Mouse (Mus musculus): Measurements from ENCODE around the gene Cdh3. TPM values are rescaled to one million over a fixed set of nuclear protein-coding genes. Genes with fewer than 3 reads are reported as not detected.
A peak's percentile ranks its signal among the peaks of the same experiment; 100 is the strongest.
"Not testable (repeated sequence)": the region's sequence is repeated elsewhere in the genome, so short reads cannot be mapped to it uniquely, and the experiment has no call there.

The Cdh3 gene
- polyA plus RNA-seq, 1 experiment from 2014 or later: 17.1 TPM

DNA sequence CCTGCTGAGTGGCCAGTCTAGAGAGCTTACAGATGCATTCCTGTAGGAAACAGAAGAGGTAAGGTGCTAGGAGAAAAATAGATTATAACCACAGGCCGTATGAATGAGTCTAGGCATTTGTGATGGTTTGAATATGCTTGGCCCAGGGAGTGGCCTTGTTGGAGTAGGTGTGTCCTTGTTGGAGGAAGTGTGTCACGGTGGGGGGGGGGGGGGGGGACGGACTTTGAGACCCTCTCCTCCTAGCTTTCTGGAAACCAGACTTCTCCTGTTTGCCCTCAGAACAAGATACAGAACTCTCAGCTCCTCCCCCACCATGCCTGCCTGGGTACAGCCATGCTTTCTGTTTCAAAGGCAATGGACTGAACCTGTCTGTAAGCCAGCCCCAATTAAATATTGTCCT is 81.8 kb downstream of the Cdh3 start:
- Histone ChIP-seq H3K27me3 (no peaks in the 10 kb centered on the region), H3K36me3 (no peaks in the 10 kb centered on the region), H3K4me3 (no peak overlapping the region), H3K4me1 (replicated peaks) (0 out of 2 replicates have a peak, but pooled peaks cover 4% of the 10 kb centered on the region), H3K9ac (no peak overlapping the region), H3K9me3 (replicated peaks) (no peaks in the 10 kb centered on the region), H3K27ac (no peak overlapping the region), H3K4me2 (no peak overlapping the region)
- WGBS: 50% methylated on average over 3 of the region's 3 CpGs
- ATAC-seq (replicated peaks; ENCODE audit: insufficient number of reproducible peaks, insufficient read depth, low FRiP score, low read depth): no peak

DNA sequence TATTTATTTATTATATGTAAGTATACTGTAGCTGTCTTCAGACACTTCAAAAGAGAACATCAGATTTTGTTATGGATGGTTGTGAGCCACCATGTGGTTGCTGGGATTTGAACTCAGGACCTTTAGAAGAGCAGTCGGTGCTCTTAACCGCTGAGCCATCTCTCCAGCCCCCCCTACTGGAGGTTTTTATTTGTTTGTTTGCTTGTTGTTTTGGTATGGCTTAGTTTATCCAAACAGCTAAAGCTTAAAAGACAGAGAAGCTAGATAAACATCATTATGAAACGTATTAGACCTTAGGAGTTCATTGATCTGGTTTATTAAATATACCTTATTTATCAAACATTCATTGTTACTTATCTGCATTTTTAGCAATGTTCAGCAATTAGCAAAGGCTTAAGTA is 84.9 kb downstream of the Cdh3 start:
- H3K4me1 ChIP-seq (replicated peaks); H3K9ac ChIP-seq; ATAC-seq (replicated peaks; ENCODE audit: insufficient number of reproducible peaks, insufficient read depth, low FRiP score, low read depth); H3K27ac ChIP-seq; H3K4me2 ChIP-seq; H3K9me3 ChIP-seq (replicated peaks); H3K36me3 ChIP-seq; H3K4me3 ChIP-seq; H3K27me3 ChIP-seq: not testable (repeated sequence)
- 85% methylated on average over 3 of the region's 3 CpGs for WGBS

DNA sequence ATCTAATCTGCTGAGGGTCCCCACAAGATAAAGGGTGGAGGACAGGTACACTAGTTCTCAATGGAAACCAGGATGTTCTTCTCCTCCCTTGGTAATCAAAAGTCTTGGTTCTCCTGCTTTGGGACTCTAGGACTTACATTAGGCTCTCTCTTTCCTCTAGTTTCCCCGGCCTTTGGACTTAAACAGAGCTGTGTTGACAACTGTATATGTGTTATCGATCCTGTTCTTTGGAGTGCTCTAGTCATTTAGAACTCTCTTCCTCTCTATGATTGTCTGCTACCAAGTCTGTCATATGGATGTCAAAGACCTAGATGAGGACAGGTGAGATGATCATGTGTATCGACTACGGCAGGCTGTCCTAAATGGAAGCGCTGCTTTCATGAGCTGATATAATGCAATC is 86.4 kb downstream of the Cdh3 start:
- Histone ChIP-seq H3K36me3 (no peaks in the 10 kb centered on the region), H3K27ac (no peak overlapping the region), H3K9ac (no peak overlapping the region), H3K9me3 (replicated peaks) (no peaks in the 10 kb centered on the region), H3K4me3 (no peak overlapping the region), H3K4me2 (no peak overlapping the region), H3K4me1 (replicated peaks) (no peaks in the 10 kb centered on the region), H3K27me3 (0 out of 2 replicates have a peak, but pooled peaks cover 11% of the 10 kb centered on the region)
- no peak for ATAC-seq (replicated peaks; ENCODE audit: insufficient number of reproducible peaks, insufficient read depth, low FRiP score, low read depth)
- 93% methylated on average over 5 of the region's 5 CpGs for WGBS

DNA sequence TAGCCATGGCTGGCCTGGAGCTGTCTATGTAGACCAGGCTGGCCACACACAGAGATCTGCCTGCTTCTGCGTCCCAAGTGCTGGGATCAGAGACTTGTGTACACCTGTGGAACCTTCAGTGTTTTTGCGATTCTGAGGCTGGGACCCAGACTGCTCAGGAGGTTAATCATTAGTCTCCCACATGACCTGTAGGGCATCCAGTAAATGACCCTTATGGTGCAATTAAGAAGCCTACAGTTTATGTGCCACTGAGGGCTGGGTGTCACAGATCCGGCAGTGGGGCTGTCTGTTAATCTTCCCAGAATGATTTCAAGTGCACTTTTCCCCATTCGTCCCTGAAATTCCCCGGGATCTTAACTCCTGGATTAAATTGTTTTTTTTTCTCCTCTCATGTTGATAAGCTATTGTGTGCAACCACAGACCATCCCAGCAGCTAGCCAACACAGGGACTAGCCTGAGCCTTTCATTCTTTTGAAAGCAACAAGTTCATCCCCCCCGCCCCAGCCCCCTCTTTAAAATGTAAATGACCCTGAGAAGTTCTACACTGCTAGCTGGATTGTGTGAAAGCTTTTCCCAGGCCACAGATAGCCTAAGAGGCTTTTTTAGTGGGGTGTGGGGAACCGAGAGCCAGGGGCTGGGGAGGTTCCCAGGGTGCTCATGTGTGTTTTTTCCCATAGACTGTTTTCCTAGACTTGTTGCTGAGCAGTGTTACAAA is 88.7 kb downstream of the Cdh3 start:
- Histone ChIP-seq H3K36me3 (no peaks in the 10 kb centered on the region), H3K27me3 (peaks cover 34% of the 10 kb centered on the region), H3K27ac (no peak overlapping the region), H3K9me3 (replicated peaks) (no peaks in the 10 kb centered on the region), H3K4me3 (no peak overlapping the region), H3K4me2 (no peak overlapping the region), H3K4me1 (replicated peaks) (peaks cover 17% of the 10 kb centered on the region), H3K9ac (no peak overlapping the region)
- WGBS: 38% methylated on average over 7 of the region's 7 CpGs
- no peak for ATAC-seq (replicated peaks; ENCODE audit: insufficient number of reproducible peaks, insufficient read depth, low FRiP score, low read depth)

DNA sequence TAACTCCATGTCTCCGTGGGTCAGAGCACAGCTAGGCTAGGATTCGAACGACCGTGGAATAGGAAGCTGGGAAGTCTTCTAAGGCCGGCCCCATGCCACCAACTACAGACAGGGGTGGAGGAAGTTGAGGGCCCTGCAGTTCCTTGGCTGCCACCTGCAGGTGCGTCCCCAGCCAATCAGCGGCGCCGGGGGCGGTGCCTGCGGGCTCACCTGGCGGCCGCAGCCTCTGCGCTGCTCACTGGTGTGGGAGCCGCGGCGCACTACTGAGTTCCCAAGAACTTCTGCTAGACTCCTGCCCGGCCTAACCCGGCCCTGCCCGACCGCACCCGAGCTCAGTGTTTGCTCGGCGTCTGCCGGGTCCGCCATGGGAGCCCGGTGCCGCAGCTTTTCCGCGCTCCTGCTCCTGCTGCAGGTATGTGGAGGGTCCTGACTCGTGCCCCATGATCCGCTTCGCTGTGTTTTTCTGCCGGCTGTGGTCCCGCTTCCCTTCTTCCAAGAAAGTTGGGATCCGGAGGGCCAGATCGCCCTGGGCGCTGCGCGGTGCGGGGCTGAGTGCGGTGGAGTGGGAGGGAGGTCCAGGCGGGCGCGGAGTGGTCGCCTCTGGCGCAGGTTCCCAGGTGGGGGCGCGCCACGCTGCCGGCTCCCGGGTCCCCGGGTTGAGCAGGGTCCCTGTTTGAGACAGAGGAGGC is 92.6 kb downstream of the Cdh3 start, which contains the start of gene Cdh1:
TSS of gene Cdh1 (plus strand) at position 221 of the 689 bp plus-strand sequence.
- under 1% methylated on average over 53 of the region's 53 CpGs for WGBS
- H3K4me2 ChIP-seq: peak within 1 kb of the TSS; percentile 95
- peak within 1 kb of the TSS; percentile 49 for H3K9ac ChIP-seq
- H3K9me3 ChIP-seq (replicated peaks): no peaks in the 10 kb centered on the region
- H3K4me3 ChIP-seq: peak within 1 kb of the TSS; percentile 58
- no peak within 1 kb of the TSS for H3K27ac ChIP-seq
- ATAC-seq (replicated peaks; ENCODE audit: insufficient number of reproducible peaks, insufficient read depth, low FRiP score, low read depth): peak; percentile 44; the same call in 1 of the 2 replicates
- peaks cover 19% of the 10 kb centered on the region for H3K4me1 ChIP-seq (replicated peaks)
- no peaks in the 10 kb centered on the region for H3K36me3 ChIP-seq
- peaks cover 64% of the 10 kb centered on the region for H3K27me3 ChIP-seq

DNA sequence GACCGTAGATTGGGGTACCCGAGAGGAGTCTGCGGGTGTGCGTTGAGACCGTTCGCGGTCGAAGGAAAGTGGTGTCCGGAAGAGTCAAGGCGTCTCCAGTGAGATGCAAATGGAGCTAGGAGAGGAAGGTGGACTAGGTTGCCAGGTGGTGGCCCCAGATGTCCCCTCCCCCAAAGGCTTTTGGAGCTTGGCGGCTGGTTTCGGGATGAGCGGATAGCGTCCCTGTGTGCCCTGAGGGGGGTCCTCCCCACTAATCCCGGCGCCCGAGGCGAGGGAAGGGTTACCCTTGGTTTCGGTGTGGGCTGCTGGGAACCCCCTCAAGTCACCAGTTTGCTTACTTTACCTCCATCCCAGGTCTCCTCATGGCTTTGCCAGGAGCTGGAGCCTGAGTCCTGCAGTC is 93.2 kb downstream of the Cdh3 start:
- ATAC-seq (replicated peaks; ENCODE audit: insufficient number of reproducible peaks, insufficient read depth, low FRiP score, low read depth): no peak
- H3K4me3 ChIP-seq: peak overlapping the region; percentile 58
- peak overlapping the region; percentile 95 for H3K4me2 ChIP-seq
- H3K9ac ChIP-seq: no peak overlapping the region
- peaks cover 19% of the 10 kb centered on the region for H3K4me1 ChIP-seq (replicated peaks)
- H3K27ac ChIP-seq: no peak overlapping the region
- no peaks in the 10 kb centered on the region for H3K9me3 ChIP-seq (replicated peaks)
- WGBS: 3% methylated on average over 19 of the region's 19 CpGs
- H3K36me3 ChIP-seq: no peaks in the 10 kb centered on the region
- H3K27me3 ChIP-seq: peaks cover 64% of the 10 kb centered on the region

DNA sequence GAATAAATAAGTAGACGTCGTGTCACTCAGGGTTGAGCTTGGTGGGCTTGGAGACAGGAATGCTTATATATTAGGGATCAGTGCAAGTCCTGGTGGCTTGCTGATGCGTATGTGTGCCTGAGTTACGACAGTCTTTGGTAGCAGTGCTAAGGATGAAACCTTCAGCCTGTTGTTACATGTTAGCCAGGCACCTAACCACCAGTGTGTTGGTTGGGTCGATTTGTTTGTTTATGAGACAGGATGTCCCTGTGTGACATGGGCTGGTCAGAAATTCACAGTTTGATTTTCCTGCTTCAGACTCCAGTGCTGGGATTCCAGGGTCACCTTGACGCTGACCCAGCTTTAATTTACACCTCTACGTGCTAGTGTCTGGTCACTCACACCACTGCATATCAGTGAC is 95.0 kb downstream of the Cdh3 start:
- no peak for ATAC-seq (replicated peaks; ENCODE audit: insufficient number of reproducible peaks, insufficient read depth, low FRiP score, low read depth)
- Histone ChIP-seq H3K4me1 (replicated peaks) (peaks cover 19% of the 10 kb centered on the region), H3K9ac (no peak overlapping the region), H3K27ac (no peak overlapping the region), H3K27me3 (peaks cover 72% of the 10 kb centered on the region), H3K4me3 (no peak overlapping the region), H3K36me3 (no peaks in the 10 kb centered on the region), H3K9me3 (replicated peaks) (no peaks in the 10 kb centered on the region), H3K4me2 (no peak overlapping the region)
- WGBS: 48% methylated on average over 7 of the region's 7 CpGs

DNA sequence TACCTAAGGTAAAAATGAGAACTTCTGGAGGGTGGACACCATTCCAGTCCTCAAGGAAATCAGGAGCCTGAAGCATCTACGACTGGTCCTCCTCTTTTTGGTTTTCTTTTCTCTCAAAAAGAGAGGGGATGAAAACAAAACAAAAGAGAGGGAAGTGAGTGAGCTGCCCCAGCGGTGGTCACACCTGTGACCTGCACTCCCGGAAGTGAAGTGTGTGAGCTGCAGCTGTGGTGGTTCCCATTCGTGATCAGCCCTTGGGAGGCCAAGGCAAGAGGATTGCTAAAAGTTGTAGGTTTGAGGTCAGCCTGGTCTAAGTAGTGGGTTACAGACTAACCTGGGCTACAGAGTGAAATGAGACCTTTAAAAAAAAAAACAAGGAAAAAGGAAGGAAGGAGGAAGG is 95.4 kb downstream of the Cdh3 start:
- peaks cover 19% of the 10 kb centered on the region for H3K4me1 ChIP-seq (replicated peaks)
- H3K27me3 ChIP-seq: peaks cover 70% of the 10 kb centered on the region
- no peak overlapping the region for H3K4me3 ChIP-seq
- no peaks in the 10 kb centered on the region for H3K9me3 ChIP-seq (replicated peaks)
- H3K36me3 ChIP-seq: no peaks in the 10 kb centered on the region
- no peak for ATAC-seq (replicated peaks; ENCODE audit: insufficient number of reproducible peaks, insufficient read depth, low FRiP score, low read depth)
- H3K9ac ChIP-seq: no peak overlapping the region
- H3K27ac ChIP-seq: no peak overlapping the region
- WGBS: 26% methylated on average over 4 of the region's 4 CpGs
- H3K4me2 ChIP-seq: no peak overlapping the region

DNA sequence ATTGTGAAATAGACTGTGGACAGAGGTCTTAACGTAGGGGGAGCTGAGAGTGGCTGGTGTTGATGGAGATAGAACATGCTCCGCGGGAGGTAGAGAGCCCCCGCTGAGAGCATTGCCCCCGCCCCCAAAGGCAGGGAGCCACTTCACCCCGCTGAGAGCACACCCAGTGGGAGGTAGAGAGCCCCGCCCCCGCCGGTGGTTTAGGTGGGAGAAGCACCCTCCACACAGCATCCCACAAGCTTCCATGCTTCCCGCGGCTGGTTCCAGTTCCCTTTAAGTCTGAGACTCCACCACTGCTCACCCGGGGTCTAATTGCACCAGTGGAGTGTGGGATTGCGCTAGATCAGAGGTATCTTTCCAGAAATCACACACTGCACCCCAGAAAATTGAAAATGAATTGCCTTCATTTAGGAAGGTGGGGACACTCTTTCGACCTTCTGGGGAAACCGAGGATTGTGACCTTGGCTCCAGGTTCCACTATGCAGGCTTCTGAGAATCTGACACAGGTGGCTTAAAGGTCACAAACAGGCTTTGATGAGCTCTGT is 96.0 kb downstream of the Cdh3 start:
- Histone ChIP-seq H3K9me3 (replicated peaks) (no peaks in the 10 kb centered on the region), H3K27ac (no peak overlapping the region), H3K36me3 (no peaks in the 10 kb centered on the region), H3K27me3 (peaks cover 64% of the 10 kb centered on the region), H3K4me2 (no peak overlapping the region), H3K4me1 (replicated peaks) (peaks cover 19% of the 10 kb centered on the region), H3K4me3 (no peak overlapping the region), H3K9ac (no peak overlapping the region)
- WGBS: 21% methylated on average over 15 of the region's 15 CpGs
- ATAC-seq (replicated peaks; ENCODE audit: insufficient number of reproducible peaks, insufficient read depth, low FRiP score, low read depth): no peak

Data from heart, embryonic 15.5 days (tissue).